Mouse (Mus musculus) T-helper 1 cell (primary cell): ENCODE measurements around the gene Ppp1r8.
"Not testable (repeated sequence)": the region's sequence is repeated elsewhere in the genome, so short reads cannot be mapped to it uniquely, and the experiment has no call there.

ENCODE experiments used
- in situ Hi-C: fragments of 300-600 bp; cut with MboI, MseI; formaldehyde crosslinking; loops from one replicate; pipeline ENCODE4 v1.15.1; 2025; ENCODE audit warnings: high pct_unique_total_duplicates

Ppp1r8 gene

DNA sequence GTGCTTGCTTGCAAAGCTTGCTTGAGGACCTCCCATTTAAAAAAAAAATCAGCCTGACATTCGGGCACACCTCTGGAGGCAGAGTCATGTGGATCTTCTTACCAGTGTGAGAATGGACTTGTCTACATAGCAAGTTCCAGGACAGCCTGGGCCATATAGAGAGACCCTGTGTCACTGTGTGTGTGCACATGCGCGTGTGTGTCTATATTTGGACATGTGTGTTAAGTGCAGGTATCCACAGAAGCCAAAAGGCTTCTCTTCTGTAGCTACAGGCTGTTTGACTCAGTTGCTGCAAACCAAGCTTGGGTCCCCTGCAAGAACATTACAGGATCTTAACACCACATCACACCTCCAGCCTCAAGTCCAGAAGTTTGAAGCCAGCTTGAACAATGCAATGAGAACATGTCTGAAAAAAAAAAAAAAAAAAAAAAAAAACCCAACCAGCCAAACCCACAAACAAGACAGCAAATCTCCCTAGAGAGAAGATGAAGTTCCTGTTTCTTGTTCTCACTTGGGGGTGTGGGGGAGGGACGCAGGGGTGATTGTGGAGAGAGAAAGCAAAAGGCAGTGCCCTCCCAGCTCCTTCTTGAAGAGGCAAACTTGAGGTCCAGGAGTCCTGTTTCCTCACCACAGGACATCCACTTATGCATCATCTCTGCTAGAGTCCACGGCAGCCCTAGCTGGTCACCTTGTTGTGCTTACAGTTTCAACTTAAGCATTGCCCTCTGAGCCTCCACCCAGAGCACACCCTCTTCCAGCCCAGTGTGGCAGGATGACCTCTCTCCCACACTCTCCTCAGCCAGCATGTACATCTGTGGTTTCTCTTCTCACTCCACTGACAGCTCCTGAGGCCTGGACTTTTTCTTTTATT is 35.0 kb downstream of the Ppp1r8 start:
- in situ Hi-C loops, result no loop called here

DNA sequence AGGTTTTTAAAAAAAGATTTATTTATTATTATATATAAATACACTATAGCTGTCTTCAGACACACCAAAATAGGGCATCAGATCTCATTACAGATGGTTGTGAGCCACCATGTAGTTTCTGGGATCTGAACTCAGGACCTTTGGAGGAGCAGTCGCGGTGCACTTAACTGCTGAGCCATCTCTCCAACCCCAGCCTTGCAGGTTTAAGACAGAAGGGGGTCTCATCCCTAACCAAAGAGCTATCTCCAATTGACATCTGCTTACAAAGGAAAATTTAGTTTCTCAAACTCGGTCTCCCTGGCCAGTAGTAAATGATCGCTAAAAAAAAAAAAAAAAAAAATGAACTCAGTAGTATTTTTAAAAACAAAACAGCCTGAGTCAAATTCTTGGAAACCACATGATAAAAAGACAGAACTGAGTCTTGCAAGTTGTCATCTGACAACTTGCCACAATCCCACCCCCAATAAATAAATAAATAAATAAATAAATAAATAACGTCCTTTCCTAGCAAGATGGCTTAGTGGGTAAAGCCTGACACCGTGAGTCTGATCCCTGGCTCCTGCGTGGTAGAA is 36.3 kb downstream of the Ppp1r8 start:
- in situ Hi-C loops, result no loop called here

DNA sequence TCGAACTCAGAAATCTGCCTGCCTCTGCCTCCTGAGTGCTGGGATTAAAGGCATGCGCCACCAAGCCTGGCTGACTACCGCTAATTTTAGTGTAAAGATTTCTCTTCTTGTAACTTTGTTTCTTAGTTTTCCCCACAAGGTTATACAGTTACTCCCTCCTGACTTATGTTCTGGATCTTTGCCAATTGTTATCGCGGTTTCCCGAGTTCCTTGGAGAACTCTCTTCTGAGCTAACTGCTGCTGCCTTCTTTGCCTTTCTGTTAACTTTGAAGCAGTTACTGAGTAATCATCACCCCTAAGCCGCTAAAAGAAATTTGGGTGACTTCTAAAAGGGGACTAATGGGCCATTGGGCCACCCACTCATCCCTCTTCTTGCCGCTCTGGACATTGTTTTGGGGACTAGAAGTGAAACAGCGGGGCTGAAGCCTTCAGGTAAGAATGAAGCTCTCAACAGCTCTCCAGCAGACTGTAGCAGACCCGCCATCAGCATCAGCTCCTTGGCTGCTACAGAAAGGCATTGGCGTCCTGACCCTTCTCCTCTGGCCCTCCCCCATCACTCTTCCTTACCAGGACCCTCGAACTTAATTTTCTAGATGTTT is 37.3 kb downstream of the Ppp1r8 start:
- in situ Hi-C loops, result no loop called here

DNA sequence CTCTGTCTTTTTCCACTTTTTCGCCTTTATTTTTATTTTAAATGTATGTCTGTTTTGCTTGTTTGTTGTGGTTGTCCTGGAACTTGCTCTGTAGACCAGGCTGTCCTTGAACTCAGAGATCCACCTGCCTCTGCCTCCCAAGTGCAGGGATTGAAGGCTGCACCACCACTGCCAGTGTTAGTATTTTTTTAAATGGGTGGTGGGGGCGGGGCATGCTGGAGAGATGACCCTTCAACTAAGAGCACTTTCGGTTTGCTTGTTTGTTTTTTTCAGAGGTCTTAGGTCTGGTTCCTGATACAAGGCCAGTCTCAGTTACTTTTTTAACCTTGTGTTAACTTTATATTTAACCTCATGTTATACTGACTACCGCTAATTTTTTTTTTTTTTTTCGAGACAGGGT is 37.8 kb downstream of the Ppp1r8 start:
- in situ Hi-C loops, result no loop called here

DNA sequence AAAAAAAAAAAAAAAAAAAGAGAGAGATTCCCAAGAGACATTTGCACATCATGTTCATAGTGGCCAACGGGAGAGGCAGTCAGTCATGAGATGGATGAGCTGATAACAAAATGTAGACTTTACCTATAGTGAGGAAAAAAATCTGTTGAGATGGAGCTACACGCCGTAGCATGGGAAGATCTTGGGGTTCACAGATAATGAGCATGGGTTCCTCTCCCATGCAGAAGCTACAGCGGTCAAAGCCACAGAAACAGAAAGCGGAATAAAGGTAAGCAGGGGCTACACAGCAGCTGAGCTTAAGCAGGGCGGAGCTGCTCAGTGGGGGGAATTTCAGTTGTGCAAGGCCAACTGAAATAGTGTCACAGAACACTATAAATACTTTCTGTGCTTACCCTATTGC is 38.6 kb downstream of the Ppp1r8 start:
- in situ Hi-C loops, result no loop called here

DNA sequence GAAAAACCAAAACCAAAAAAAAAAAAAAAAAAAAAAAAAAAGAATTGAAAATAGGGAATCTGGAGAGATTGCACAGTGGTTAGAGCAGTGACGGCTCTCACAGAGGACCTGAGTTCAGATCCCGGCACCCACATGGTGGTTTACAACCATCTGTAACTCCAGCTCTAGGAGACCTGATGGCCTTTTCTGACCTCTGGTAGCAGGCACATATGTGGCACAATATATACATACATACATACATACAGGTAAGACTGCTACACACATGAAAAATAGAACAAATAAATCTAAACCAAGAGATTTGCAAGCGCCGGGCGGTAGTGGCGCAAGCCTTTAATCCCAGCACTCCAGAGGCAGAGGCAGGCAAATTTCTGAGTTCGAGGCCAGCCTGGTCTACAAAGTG is 39.1 kb downstream of the Ppp1r8 start:
- in situ Hi-C loops, result no loop called here

DNA sequence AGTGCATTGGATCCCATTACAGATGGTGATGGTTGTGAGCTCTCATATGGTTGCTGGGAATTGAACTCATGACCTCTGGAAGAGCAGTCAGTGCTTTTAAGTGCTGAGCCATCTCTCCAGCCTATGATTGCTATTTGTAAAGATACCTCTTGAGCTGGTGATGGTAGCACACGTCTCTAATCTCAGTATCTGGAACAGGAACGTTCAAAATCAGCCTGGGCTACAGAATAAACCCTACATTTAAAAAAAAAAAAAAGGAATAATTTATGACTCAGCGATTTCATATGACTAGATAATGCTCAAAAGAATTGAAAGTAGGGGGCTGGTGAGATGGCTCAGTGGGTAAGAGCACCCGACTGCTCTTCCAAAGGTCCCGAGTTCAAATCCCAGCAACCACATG is 39.8 kb downstream of the Ppp1r8 start:
- in situ Hi-C loops, result no loop called here

DNA sequence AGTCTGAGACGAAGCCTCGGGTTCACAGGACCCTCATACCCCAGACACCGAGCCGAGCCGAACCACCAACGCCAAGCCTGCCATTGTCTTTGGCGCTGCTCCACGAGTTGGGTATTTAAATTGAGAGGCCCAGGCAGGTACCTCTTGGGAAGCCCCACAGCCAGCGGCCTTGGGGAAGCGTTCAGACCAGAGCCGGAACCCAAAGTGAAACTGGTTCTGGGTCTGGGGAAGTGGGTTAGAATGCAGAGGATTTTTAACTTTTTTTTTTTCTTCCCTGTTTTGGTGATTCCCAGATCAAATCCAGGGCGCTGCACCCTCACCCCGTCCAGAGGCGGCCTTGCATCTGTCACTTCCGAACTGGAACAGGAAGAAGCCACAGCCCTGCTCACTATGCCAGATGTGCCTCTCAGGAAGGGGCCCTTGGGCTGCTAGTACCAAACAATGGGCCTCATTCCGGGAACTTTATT is 40.8 kb downstream of the Ppp1r8 start:
- in situ Hi-C loops, result no loop called here

DNA sequence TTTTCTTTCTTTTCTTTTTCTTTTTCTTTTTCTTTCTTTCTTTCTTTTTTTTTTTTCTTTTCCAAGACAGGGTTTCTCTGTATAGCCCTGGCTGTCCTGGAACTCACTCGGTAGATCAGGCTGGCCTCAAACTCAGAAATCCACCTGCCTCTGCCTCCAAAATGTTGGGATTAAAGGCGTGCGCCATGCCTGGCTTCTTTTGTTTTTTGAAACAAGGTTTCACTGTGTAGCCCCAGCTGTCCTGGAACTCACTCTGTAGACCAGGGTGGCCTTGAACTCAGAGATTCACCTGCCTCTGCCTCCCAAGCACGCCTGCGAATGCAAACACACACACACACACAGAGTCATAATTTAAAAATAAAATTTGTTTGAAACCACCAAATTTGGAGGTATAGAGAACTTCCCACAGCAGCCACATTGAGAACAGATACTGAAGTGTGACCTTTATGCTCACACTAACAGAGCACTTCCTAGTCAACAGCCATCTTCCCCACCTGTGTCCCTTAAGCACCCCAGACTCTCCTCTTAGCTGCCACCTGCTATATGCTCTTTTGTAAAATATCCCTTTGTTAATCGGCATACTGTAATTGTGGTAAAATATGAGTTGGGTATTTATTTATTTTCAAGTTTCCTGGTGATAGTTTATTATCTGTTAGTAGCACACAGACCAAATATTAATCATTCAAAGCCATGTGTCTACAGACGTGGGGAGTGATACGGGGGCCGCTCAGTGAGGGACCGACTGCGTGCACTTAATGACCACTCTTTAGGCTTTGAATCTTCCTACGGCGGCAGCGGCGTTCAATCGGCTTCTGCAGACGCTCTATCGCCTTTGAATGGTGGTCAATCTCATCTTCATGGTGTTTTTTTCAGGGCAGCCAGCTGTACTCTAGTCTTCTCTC is 41.5 kb downstream of the Ppp1r8 start:
- in situ Hi-C loops, result no loop called here

DNA sequence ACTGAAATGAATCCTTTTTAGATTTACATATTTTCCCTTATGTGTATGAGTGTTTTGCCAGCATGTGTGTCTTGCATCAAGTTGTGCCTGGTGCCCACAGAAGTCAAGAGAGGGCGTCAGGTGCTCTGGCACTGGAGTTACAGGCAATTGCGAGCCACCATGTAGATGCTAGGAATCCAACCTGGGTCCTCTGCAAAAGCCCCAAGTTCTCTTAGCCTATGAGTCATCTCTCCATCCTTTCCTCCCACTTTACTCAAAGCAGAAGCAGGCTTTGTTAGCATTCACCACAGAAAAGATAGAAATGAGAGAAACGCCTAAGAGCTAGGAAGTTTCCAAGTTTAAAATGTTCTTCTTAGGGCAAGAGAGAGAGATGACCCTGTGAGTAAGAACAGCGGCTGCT is 43.1 kb downstream of the Ppp1r8 start:
- in situ Hi-C loops, result no loop called here

DNA sequence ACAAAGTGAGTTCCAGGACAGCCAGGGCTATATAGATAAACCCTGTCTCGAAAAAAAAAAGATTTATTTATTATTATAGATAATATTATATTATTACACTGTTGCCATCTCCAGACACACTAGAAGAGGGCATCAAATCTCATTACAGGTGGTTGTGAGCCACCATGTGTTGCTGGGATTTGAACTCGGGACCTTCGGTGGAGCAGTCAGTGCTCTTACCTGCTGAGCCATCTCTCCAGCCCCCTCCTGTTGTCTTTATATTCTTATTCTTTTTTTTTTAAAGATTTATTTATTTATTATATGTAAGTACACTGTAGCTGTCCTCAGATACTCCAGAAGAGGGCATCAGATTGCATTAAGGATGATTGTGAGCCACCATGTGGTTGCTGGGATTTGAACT is 44.3 kb downstream of the Ppp1r8 start:
- in situ Hi-C loops, result not testable (repeated sequence)

DNA sequence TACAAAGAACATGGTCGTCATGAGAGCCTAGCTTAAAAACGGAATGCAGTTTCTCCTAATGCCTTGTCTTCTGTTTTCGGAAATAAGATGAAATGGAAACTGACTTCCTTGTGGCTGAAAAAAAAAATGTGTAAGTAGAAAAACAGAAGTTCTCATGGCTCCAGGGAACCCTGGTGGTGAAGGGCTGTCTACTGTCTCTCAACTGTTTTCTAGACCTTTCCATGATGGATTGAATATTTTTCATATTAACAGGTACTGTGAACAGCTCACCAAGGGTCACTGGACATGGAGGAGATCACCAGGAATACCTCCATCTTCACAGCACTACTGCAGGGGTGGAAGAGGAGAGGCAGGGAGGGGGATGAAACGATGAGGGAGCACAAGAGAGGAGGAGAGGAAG is 44.9 kb downstream of the Ppp1r8 start:
- in situ Hi-C loops, result no loop called here

DNA sequence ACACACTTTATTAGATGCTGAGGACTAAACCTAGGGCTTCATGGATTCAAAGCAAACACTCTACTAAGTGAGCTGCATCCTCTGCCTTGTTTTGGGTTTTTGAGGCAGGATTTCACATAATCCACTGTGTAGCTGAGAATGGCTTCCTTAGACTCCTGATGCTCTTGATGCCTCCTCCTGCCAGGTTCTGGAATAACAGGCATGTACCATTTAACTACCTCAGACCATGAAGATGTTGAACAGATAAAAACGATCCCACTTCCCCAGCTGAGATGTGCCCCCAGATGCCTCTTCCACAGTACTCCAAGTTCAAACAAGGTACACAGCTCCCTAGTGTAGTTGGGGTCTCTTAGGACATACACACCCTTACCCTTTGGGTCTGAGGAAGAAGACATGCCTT is 45.5 kb downstream of the Ppp1r8 start:
- in situ Hi-C loops, result no loop called here

DNA sequence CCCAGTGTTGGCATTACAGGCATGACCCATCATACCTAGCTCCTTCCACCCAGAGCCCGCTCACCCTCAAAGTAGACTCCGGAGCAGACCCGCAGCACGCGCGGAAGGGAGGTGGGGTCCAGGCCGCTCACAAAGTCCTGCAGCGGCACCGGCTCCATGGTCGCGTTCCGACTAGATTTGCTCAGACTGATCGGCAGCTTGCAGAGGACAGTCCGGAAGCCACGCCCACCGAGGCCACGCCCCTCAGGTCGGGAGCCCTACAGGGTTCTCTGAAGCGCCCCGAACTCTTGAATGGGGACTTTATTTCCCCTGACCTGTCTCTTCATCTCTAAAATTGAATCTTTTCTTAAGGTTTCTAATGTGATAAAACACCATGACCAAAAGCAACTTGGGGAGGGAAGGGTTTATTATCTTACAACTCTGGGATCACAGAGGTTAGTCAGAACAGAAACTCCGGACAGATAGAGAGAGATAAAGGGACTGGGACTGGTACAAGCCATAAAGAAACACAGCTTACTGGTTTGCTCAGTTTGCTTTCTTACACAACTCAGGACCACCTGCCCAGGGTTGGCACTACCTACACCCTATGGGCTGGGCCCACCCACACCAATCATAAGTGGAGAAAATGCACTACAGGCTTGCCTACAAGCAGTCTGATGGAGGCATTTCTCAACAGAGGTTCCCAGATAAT is 46.6 kb downstream of the Ppp1r8 start, which contains the start of gene Themis2:
Themis2 (minus strand) TSS at position 192 of the 691 bp plus-strand sequence.
- in situ Hi-C loops, result no loop called here

DNA sequence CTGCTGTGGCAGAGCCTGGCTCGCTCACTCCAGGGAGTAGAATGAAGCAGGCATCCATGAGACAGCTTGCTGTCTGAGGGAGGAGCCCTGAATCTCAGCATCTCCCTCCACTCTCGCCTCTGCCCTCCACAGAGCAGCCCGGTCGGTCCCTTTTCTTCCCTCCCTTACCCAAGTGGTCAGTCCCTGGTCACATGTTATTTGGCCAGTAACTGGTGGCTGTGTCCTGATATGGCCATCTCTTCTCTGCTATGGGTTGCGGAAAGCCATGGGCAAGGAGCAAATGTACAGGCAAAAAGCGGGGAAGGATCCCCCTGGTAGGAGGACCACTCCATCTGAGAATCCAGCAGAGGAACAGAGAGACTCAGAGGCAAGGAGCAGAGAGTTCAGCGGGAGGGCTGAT is 47.8 kb downstream of the Ppp1r8 start:
- in situ Hi-C loops, result no loop called here

DNA sequence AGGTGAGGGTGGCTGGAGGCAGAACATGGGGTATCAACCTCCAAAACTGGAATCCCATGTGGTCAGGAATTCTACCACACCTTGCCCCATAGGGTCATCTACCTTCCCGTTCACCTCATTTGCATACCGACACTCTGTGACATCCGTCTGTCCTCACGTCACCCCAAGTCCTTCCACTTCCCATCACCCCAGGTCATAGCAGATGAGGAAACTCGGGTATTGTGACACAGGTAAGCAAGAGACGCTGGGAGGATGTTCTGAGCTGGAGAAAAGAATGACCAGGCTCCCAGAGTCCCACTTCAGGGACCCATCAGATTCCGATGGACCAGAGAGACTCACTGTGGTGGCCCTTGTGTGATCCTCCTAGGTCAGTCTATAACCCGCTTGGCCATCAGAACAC is 48.2 kb downstream of the Ppp1r8 start:
- in situ Hi-C loops, result no loop called here

DNA sequence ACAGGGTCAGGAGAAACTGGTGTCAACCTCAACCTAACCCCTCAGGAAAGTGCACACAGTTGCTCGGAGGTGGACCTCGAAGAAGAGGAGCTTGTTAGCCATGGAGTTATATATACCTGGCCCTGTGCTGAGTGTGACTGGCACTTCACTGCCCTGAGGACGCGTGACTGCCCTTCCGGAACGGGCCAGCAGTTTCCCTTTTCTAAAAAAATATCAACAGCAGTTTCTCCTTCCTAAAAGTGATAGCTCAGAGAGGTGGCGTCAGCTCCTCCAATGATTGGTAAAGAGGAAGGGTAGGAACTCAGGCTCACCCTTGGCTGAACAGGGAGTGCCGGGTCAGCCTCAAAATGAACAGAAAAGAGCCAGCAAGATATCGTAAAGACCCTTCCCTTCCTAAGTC is 48.9 kb downstream of the Ppp1r8 start:
- in situ Hi-C loops, result no loop called here

DNA sequence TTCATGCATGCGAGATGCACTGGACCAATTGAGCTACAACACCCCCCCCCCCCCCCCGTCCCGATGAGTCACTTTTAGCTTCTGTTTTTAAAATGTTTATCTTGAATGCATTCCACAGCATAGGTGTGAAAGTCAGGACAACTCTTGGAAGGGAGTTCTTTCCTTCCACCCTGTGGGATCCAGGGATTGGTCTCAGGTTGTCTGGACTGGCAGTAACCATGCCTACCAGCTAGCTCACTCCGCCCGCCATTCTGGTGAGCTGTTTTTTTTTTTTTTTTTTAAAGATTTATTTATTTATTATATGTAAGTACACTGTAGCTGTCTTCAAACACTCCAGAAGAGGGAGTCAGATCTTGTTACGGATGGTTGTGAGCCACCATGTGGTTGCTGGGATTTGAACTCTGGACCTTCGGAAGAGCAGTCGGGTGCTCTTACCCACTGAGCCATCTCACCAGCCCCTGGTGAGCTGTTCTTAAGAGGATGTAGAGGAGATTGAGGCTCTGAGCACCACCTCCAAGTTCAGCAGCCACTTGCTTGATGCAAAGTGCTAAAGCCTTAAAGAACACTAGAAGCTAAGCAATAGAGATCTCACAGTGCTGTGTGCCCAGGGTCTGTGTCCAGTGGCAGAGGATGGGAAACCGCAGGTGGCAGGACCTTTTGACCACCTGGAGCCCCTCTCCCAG is 49.5 kb downstream of the Ppp1r8 start:
- in situ Hi-C loops, result not testable (repeated sequence)

DNA sequence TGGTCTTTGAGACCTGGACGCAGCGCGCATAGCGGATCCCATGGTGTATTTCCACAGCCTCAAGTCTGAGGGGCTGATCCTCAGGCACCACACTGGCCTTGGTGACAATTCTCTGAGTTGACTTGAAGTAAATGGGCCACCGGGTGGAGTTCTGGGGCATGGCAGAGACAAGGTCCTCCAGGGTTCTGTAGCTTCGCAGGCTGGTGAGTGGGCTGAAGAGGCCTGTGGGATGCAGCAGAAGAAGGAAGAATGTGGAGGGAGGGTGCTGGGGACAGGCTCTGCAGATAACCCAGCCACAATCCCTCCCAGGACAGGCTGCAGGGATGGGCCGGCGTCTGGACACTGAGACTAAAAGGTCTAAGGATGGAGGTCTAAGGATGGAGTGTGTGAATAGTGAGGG is 53.2 kb downstream of the Ppp1r8 start:
- in situ Hi-C loops, result no loop called here

DNA sequence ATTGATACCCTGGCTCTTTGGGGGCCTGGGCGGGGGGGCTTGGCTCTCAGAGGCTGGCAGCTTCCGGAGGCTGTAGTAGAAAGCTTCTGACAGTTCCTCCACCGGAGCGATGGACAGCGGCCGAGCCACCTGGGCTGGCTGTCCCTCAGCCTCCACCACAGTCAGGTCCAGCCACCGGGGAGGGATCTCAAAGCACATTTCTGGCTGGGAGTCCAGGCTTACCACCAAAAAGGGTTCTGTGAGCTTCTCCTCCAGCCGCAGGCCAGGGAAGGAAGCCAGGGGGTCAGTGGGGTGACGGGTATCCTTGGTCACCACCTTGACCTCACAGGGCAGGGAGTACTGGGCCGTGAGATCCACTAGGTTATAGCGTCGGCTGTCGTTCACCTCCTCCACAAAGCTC is 57.7 kb downstream of the Ppp1r8 start:
- in situ Hi-C loops, result no loop called here

DNA sequence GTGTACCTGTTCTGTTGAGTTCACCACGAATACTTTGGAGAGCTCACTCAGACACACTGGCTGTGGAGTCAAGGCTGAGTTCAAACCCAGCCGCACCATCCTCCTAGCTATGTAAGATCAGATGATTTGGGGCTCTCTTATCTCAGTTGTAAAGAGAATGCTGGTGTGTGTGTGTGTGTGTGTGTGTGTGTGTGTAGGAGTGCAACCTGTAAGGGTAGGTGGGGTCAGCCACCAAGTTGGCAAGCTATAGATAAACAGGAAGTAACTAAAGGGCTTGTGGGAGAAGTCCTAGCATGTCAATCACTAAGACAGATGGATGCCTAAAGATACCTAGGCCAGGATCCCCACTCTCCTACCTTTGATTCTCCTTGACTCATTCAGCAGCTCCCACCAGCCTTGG is 59.2 kb downstream of the Ppp1r8 start:
- in situ Hi-C loops, result loop anchor here (5.0 kb wide), 1 partner anchor 39 kb away; no protein-coding TSS in a partner anchor
